Mouse (Mus musculus) lung, postnatal 10 days (tissue): ENCODE data around the gene Kdm1a.

Experiments used
- DNase-seq: peaks from one replicate; pipeline ENCODE4 v3.0.0; 2021

The Kdm1a gene

GRCm38 (mm10) chr4:136519866-136520265 is 82.7 kb downstream of the Kdm1a start:
- no peak for DNase-seq

- DNase-seq: no peak
Measured at GRCm38 (mm10) chr4:136518576-136518975, 83.9 kb downstream of the Kdm1a start.

DNA sequence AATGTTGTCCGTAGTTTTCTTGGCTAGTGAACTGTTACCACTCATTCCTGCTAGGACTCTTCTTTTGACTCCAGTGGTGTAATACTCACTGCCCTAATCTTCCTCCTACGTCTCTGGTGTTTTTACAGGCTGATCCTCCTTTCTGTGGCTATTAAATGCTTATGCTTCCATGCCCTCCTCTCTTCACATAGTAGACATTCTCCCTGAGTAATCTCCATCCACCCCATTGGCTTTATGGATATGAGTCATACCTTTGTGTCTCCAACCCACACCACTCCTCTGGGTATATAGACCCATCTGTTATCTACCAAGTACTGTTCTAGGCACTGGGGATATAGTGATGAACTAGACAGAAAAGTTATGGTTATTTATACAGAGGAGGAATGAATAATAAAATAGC is 84.4 kb downstream of the Kdm1a start:
- DNase-seq: no peak

DNA sequence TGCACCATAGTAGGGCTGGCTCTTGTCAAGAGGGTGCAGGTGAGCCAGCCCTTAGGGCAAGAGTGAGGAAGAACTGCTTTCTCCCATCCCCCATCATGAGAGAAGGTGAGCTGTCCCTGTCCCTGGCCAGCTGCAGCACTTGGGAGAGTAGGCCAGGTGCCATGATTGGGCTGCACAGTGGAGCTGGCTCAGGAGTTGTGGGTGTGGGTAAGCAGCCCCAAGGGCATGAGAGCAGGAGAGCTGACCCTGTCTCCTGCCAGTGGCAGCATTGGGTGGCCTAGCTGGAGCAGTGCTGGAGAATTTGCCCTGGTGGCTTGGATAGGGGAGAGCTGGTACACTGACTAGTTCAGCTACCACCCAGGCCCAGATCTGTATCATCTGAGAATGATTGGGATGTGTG is 89.6 kb downstream of the Kdm1a start:
- DNase-seq: peak; percentile 4

- peak; percentile 31 for DNase-seq
Measured at GRCm38 (mm10) chr4:136511708-136512107, 90.8 kb downstream of the Kdm1a start.

- peak; percentile 40 for DNase-seq
Measured at GRCm38 (mm10) chr4:136509857-136510256, 92.7 kb downstream of the Kdm1a start.

- DNase-seq: no peak
Measured at GRCm38 (mm10) chr4:136505426-136506215, 96.9 kb downstream of the Kdm1a start.
